Mouse (Mus musculus): ENCODE results near the gene Tmem151a. TPM values are rescaled to one million over a fixed set of nuclear protein-coding genes. Genes with fewer than 3 reads are reported as not detected.

Tmem151a gene
- polyA plus RNA-seq, 1 experiment from 2014 or later = 15.8 TPM

- Histone ChIP-seq H3K9me3 (ENCODE audit: control insufficient read depth, low read length) (no peaks in the 10 kb centered on the region), H3K4me1 (replicated peaks; ENCODE audit: control insufficient read depth, insufficient read depth, low read length) (peaks cover 4% of the 10 kb centered on the region; the same call in 1 of the 2 replicates), H3K4me2 (ENCODE audit: low read length) (no peak overlapping the region), H3K36me3 (ENCODE audit: control insufficient read depth, insufficient read depth) (0 out of 2 replicates have a peak, but pooled peaks cover 5% of the 10 kb centered on the region), H3K27me3 (replicated peaks; ENCODE audit: control insufficient read depth, insufficient read depth, low read length) (peaks cover 23% of the 10 kb centered on the region), H3K4me3 (replicated peaks; ENCODE audit: low read length) (no peak overlapping the region), H3K27ac (ENCODE audit: low read length) (no peak overlapping the region), H3K9ac (replicated peaks; ENCODE audit: low read depth, low read length) (no peak overlapping the region)
- peak; percentile 3; the same call in 1 of the 2 replicates for ATAC-seq
- 9% methylated on average over 17 of the region's 17 CpGs for WGBS
Measured at GRCm38 (mm10) chr19:5051031-5051430, 34.3 kb downstream of the Tmem151a start.

GRCm38 (mm10) chr19:5050047-5050905 lies 35.1 kb downstream of the Tmem151a start, which contains the start of gene Rin1:
Gene Rin1, plus strand, starts transcription at chr19:5050481.
- WGBS = 19% methylated on average over 14 of the region's 14 CpGs
- ATAC-seq = peak; percentile 75
- H3K9me3 ChIP-seq (ENCODE audit: control insufficient read depth, low read length) = no peaks in the 10 kb centered on the region
- H3K9ac ChIP-seq (replicated peaks; ENCODE audit: low read depth, low read length) = no peak within 1 kb of the TSS
- 0 out of 2 replicates have a peak, but pooled peaks cover 5% of the 10 kb centered on the region for H3K36me3 ChIP-seq (ENCODE audit: control insufficient read depth, insufficient read depth)
- H3K4me2 ChIP-seq (ENCODE audit: low read length) = no peak within 1 kb of the TSS
- no peak within 1 kb of the TSS for H3K4me3 ChIP-seq (replicated peaks; ENCODE audit: low read length)
- H3K4me1 ChIP-seq (replicated peaks; ENCODE audit: control insufficient read depth, insufficient read depth, low read length) = peaks cover 4% of the 10 kb centered on the region; the same call in 1 of the 2 replicates
- H3K27ac ChIP-seq (ENCODE audit: low read length) = peak within 1 kb of the TSS; percentile 43; the same call in 1 of the 2 replicates
- peaks cover 23% of the 10 kb centered on the region for H3K27me3 ChIP-seq (replicated peaks; ENCODE audit: control insufficient read depth, insufficient read depth, low read length)

GRCm38 (mm10) chr19:5049325-5049724 lies 36.0 kb downstream of the Tmem151a start:
- peak overlapping the region; percentile 43; the same call in 1 of the 2 replicates for H3K27ac ChIP-seq (ENCODE audit: low read length)
- ATAC-seq = no peak
- peaks cover 23% of the 10 kb centered on the region for H3K27me3 ChIP-seq (replicated peaks; ENCODE audit: control insufficient read depth, insufficient read depth, low read length)
- 0 out of 2 replicates have a peak, but pooled peaks cover 5% of the 10 kb centered on the region for H3K36me3 ChIP-seq (ENCODE audit: control insufficient read depth, insufficient read depth)
- peaks cover 4% of the 10 kb centered on the region; the same call in 1 of the 2 replicates for H3K4me1 ChIP-seq (replicated peaks; ENCODE audit: control insufficient read depth, insufficient read depth, low read length)
- no peak overlapping the region for H3K4me2 ChIP-seq (ENCODE audit: low read length)
- no peak overlapping the region for H3K9ac ChIP-seq (replicated peaks; ENCODE audit: low read depth, low read length)
- 85% methylated on average over 6 of the region's 6 CpGs for WGBS
- H3K4me3 ChIP-seq (replicated peaks; ENCODE audit: low read length) = no peak overlapping the region
- H3K9me3 ChIP-seq (ENCODE audit: control insufficient read depth, low read length) = no peaks in the 10 kb centered on the region

- ATAC-seq = no peak
- peaks cover 4% of the 10 kb centered on the region; the same call in 1 of the 2 replicates for H3K4me1 ChIP-seq (replicated peaks; ENCODE audit: control insufficient read depth, insufficient read depth, low read length)
- no peak overlapping the region for H3K4me2 ChIP-seq (ENCODE audit: low read length)
- H3K9me3 ChIP-seq (ENCODE audit: control insufficient read depth, low read length) = no peaks in the 10 kb centered on the region
- no peak overlapping the region for H3K9ac ChIP-seq (replicated peaks; ENCODE audit: low read depth, low read length)
- peaks cover 23% of the 10 kb centered on the region for H3K27me3 ChIP-seq (replicated peaks; ENCODE audit: control insufficient read depth, insufficient read depth, low read length)
- 0 out of 2 replicates have a peak, but pooled peaks cover 5% of the 10 kb centered on the region for H3K36me3 ChIP-seq (ENCODE audit: control insufficient read depth, insufficient read depth)
- H3K27ac ChIP-seq (ENCODE audit: low read length) = no peak overlapping the region
- no peak overlapping the region for H3K4me3 ChIP-seq (replicated peaks; ENCODE audit: low read length)
- 83% methylated on average over 14 of the region's 14 CpGs for WGBS
Measured at GRCm38 (mm10) chr19:5048138-5049056, 36.9 kb downstream of the Tmem151a start.

- 79% methylated on average over 4 of the region's 4 CpGs for WGBS
- Histone ChIP-seq H3K4me3 (replicated peaks; ENCODE audit: low read length) (no peak overlapping the region), H3K36me3 (ENCODE audit: control insufficient read depth, insufficient read depth) (0 out of 2 replicates have a peak, but pooled peaks cover 7% of the 10 kb centered on the region), H3K4me2 (ENCODE audit: low read length) (no peak overlapping the region), H3K27me3 (replicated peaks; ENCODE audit: control insufficient read depth, insufficient read depth, low read length) (peaks cover 4% of the 10 kb centered on the region; the same call in 1 of the 2 replicates), H3K4me1 (replicated peaks; ENCODE audit: control insufficient read depth, insufficient read depth, low read length) (peaks cover 21% of the 10 kb centered on the region), H3K9me3 (ENCODE audit: control insufficient read depth, low read length) (no peaks in the 10 kb centered on the region), H3K27ac (ENCODE audit: low read length) (no peak overlapping the region), H3K9ac (replicated peaks; ENCODE audit: low read depth, low read length) (no peak overlapping the region)
- ATAC-seq = no peak
Measured at GRCm38 (mm10) chr19:5045531-5045930, 39.8 kb downstream of the Tmem151a start.

GRCm38 (mm10) chr19:5041588-5041987 lies 43.7 kb downstream of the Tmem151a start:
- peaks cover 36% of the 10 kb centered on the region for H3K4me1 ChIP-seq (replicated peaks; ENCODE audit: control insufficient read depth, insufficient read depth, low read length)
- H3K4me2 ChIP-seq (ENCODE audit: low read length) = peak overlapping the region; percentile 83
- H3K9ac ChIP-seq (replicated peaks; ENCODE audit: low read depth, low read length) = peak overlapping the region; percentile 86
- peak overlapping the region; percentile 84 for H3K4me3 ChIP-seq (replicated peaks; ENCODE audit: low read length)
- H3K9me3 ChIP-seq (ENCODE audit: control insufficient read depth, low read length) = no peaks in the 10 kb centered on the region
- H3K36me3 ChIP-seq (ENCODE audit: control insufficient read depth, insufficient read depth) = 0 out of 2 replicates have a peak, but pooled peaks cover 2% of the 10 kb centered on the region
- WGBS = 3% methylated on average over 16 of the region's 16 CpGs
- H3K27me3 ChIP-seq (replicated peaks; ENCODE audit: control insufficient read depth, insufficient read depth, low read length) = no peaks in the 10 kb centered on the region
- ATAC-seq = no peak; the same call in 1 of the 2 replicates
- H3K27ac ChIP-seq (ENCODE audit: low read length) = peak overlapping the region; percentile 58

- ATAC-seq = peak; percentile 58
- 6% methylated on average over 40 of the region's 40 CpGs for WGBS
Measured at GRCm38 (mm10) chr19:5040862-5041523, 44.3 kb downstream of the Tmem151a start, which contains the start of gene Brms1. Gene Brms1, plus strand, starts transcription at chr19:5041354.

GRCm38 (mm10) chr19:5039301-5040114 lies 45.8 kb downstream of the Tmem151a start:
- peak overlapping the region; percentile 84 for H3K4me3 ChIP-seq (replicated peaks; ENCODE audit: low read length)
- no peaks in the 10 kb centered on the region for H3K9me3 ChIP-seq (ENCODE audit: control insufficient read depth, low read length)
- peak overlapping the region; percentile 83 for H3K4me2 ChIP-seq (ENCODE audit: low read length)
- peak overlapping the region; percentile 77; the same call in 1 of the 2 replicates for H3K27ac ChIP-seq (ENCODE audit: low read length)
- peak; percentile 5; the same call in 1 of the 2 replicates for ATAC-seq
- H3K27me3 ChIP-seq (replicated peaks; ENCODE audit: control insufficient read depth, insufficient read depth, low read length) = no peaks in the 10 kb centered on the region
- peaks cover 36% of the 10 kb centered on the region for H3K4me1 ChIP-seq (replicated peaks; ENCODE audit: control insufficient read depth, insufficient read depth, low read length)
- WGBS = 9% methylated on average over 41 of the region's 41 CpGs
- peak overlapping the region; percentile 85 for H3K9ac ChIP-seq (replicated peaks; ENCODE audit: low read depth, low read length)
- H3K36me3 ChIP-seq (ENCODE audit: control insufficient read depth, insufficient read depth) = 0 out of 2 replicates have a peak, but pooled peaks cover 2% of the 10 kb centered on the region

More at GRCm38 (mm10) chr19:5040862-5041523, 44.3 kb downstream of the Tmem151a start, which contains the start of gene Brms1:
- Histone ChIP-seq H3K4me2 (ENCODE audit: low read length) (peak within 1 kb of the TSS; percentile 83), H3K27me3 (replicated peaks; ENCODE audit: control insufficient read depth, insufficient read depth, low read length) (no peaks in the 10 kb centered on the region), H3K4me3 (replicated peaks; ENCODE audit: low read length) (peak within 1 kb of the TSS; percentile 84), H3K9me3 (ENCODE audit: control insufficient read depth, low read length) (no peaks in the 10 kb centered on the region), H3K36me3 (ENCODE audit: control insufficient read depth, insufficient read depth) (0 out of 2 replicates have a peak, but pooled peaks cover 2% of the 10 kb centered on the region), H3K27ac (ENCODE audit: low read length) (peak within 1 kb of the TSS; percentile 64), H3K9ac (replicated peaks; ENCODE audit: low read depth, low read length) (peak within 1 kb of the TSS; percentile 86), H3K4me1 (replicated peaks; ENCODE audit: control insufficient read depth, insufficient read depth, low read length) (peaks cover 36% of the 10 kb centered on the region)

All from forebrain, embryonic 16.5 days (tissue).